ENCODE assay signal across 13 mouse cellular contexts in genomic region chr2:32673176-32673917, GRCm38 (mm10). TPM values are rescaled to one million over a fixed set of nuclear protein-coding genes. Genes with fewer than 3 reads are reported as not detected.
DNase-seq lines count a peak whose midpoint lies in the region; ATAC-seq lines count a peak whose summit lies in the region.
"Had no signal": no experiment of that assay in that cellular context is flagged by ENCODE, and none has a peak within 500 bp of the region (broad histone marks: within the 10 kb centered on the region; RNA-seq: fewer than 3 reads in every experiment).

No protein-coding gene starts in this region.

- peak; percentile 40; the same call in 1 of the 2 replicates for ATAC-seq in kidney, embryonic 16.5 days (ENCODE audit: low FRiP score, low TSS enrichment)
- peak; percentile 63 for ATAC-seq in liver, embryonic 13.5 days (ENCODE audit: low read depth)
- no peak for ATAC-seq in erythroid progenitor cell, adult 5-6 weeks (replicated peaks; ENCODE audit: low FRiP score, poor library complexity, severe bottlenecking)
- ATAC-seq in megakaryocyte-erythroid progenitor cell, adult 5-6 weeks (replicated peaks; ENCODE audit: low FRiP score, low TSS enrichment, poor library complexity, severe bottlenecking) = no peak
- ATAC-seq: midbrain, embryonic 13.5 days had no signal

- H3K27ac ChIP-seq in heart, embryonic 10.5 days = 0 out of 2 replicates have a peak overlapping the region, but pooled peaks have one; percentile 10
- H3K27ac ChIP-seq in kidney, embryonic 16.5 days (ENCODE audit: low read length) = no peak overlapping the region
- peak overlapping the region; percentile 54; the same call in 1 of the 2 replicates for H3K27ac ChIP-seq in liver, embryonic 13.5 days
- H3K27ac ChIP-seq: embryonic facial prominence, embryonic 13.5 days; midbrain, embryonic 13.5 days had no signal

- 82% methylated on average over 16 of the region's 16 CpGs for WGBS in heart, embryonic 10.5 days
- 70% methylated on average over 16 of the region's 16 CpGs for WGBS in kidney, embryonic 16.5 days
- 45% methylated on average over 16 of the region's 16 CpGs for WGBS in liver, embryonic 13.5 days (ENCODE audit: insufficient replicate concordance)

- no peak for DNase-seq in heart, embryonic 10.5 days (ENCODE audit: low spot score)
- DNase-seq in heart, postnatal 36 days = no peak
- no peak for DNase-seq in liver, embryonic 13.5 days
- peak; percentile 84 for DNase-seq in lung, postnatal 36 days
- no peak for DNase-seq in gastrocnemius, postnatal 36 days
- DNase-seq: adrenal gland, adult 8-10 months; thymus, postnatal 36 days had no signal

- H3K36me3 ChIP-seq in heart, embryonic 10.5 days = peaks cover 66% of the 10 kb centered on the region
- H3K36me3 ChIP-seq in kidney, embryonic 16.5 days (ENCODE audit: insufficient read depth, low read length) = peaks cover 32% of the 10 kb centered on the region
- H3K36me3 ChIP-seq in liver, embryonic 13.5 days = peaks cover 38% of the 10 kb centered on the region
- H3K36me3 ChIP-seq: midbrain, embryonic 13.5 days had no signal

- H3K9me3 ChIP-seq in heart, embryonic 10.5 days = no peaks in the 10 kb centered on the region
- H3K9me3 ChIP-seq in kidney, embryonic 16.5 days (ENCODE audit: low read length) = no peaks in the 10 kb centered on the region
- H3K9me3 ChIP-seq in liver, embryonic 13.5 days (replicated peaks) = peaks cover 3% of the 10 kb centered on the region; the same call in 1 of the 2 replicates
- H3K9me3 ChIP-seq: embryonic facial prominence, embryonic 13.5 days; midbrain, embryonic 13.5 days had no signal

- no peak overlapping the region for H3K9ac ChIP-seq in kidney, embryonic 16.5 days (replicated peaks; ENCODE audit: low read length)
- H3K9ac ChIP-seq in liver, embryonic 13.5 days = no peak overlapping the region
- H3K9ac ChIP-seq: embryonic facial prominence, embryonic 13.5 days; midbrain, embryonic 13.5 days had no signal

- H3K4me3 ChIP-seq in heart, embryonic 10.5 days = no peak overlapping the region
- no peak overlapping the region for H3K4me3 ChIP-seq in kidney, embryonic 16.5 days (ENCODE audit: low read length)
- H3K4me3 ChIP-seq in liver, embryonic 13.5 days (replicated peaks) = no peak overlapping the region
- H3K4me3 ChIP-seq: embryonic facial prominence, embryonic 13.5 days; midbrain, embryonic 13.5 days had no signal

- H3K27me3 ChIP-seq in heart, embryonic 10.5 days (ENCODE audit: insufficient read depth, poor library complexity, severe bottlenecking) = no peaks in the 10 kb centered on the region
- H3K27me3 ChIP-seq in kidney, embryonic 16.5 days (ENCODE audit: insufficient read depth, low read length) = no peaks in the 10 kb centered on the region
- no peaks in the 10 kb centered on the region for H3K27me3 ChIP-seq in liver, embryonic 13.5 days
- H3K27me3 ChIP-seq: embryonic facial prominence, embryonic 13.5 days; midbrain, embryonic 13.5 days had no signal

- H3K4me2 ChIP-seq in kidney, embryonic 16.5 days (replicated peaks; ENCODE audit: low read depth, low read length) = no peak overlapping the region
- peak overlapping the region; percentile 13; the same call in 1 of the 2 replicates for H3K4me2 ChIP-seq in liver, embryonic 13.5 days
- H3K4me2 ChIP-seq: embryonic facial prominence, embryonic 13.5 days; midbrain, embryonic 13.5 days had no signal

- H3K4me1 ChIP-seq in heart, embryonic 10.5 days = peaks cover 29% of the 10 kb centered on the region
- H3K4me1 ChIP-seq in kidney, embryonic 16.5 days (ENCODE audit: insufficient read depth, low read length) = no peaks in the 10 kb centered on the region
- H3K4me1 ChIP-seq in liver, embryonic 13.5 days (replicated peaks) = peaks cover 36% of the 10 kb centered on the region
- H3K4me1 ChIP-seq: embryonic facial prominence, embryonic 13.5 days; midbrain, embryonic 13.5 days had no signal

- intact Hi-C loops in heart, postnatal 36 days (cut with DNase I) = loop anchor here (2.0 kb wide), 1 partner anchor 13 kb away; no protein-coding TSS in a partner anchor
- intact Hi-C loops in gastrocnemius, postnatal 36 days (cut with DNase I) = no loop called here

RNA-seq across cellular contexts. Expression of gene Eng, which starts 27.0 kb away (rescaled TPM):
- polyA plus RNA-seq in heart, embryonic 10.5 days (2016; fragmentation: Nextera tagmentation; extraction: Ambion mirVana) = 87.1 and 149 TPM in 2 replicates
- total RNA-seq in heart, postnatal 36 days (2021) = 100 to 1,000 TPM; 123 to 136 TPM
- 93.6 and 98.7 TPM in 2 replicates for polyA plus RNA-seq in kidney, embryonic 16.5 days (2015; fragmentation: Nextera tagmentation; extraction: Ambion mirVana)
- polyA plus RNA-seq in liver, embryonic 13.5 days (2015; fragmentation: Nextera tagmentation; extraction: Ambion mirVana) = 20.6 and 23.4 TPM in 2 replicates
- 10 to 100 TPM; 23.9 to 26.7 TPM for total RNA-seq in gastrocnemius, postnatal 36 days (2021)
- 5.4 and 15.5 TPM in 2 replicates for total RNA-seq in erythroid progenitor cell, adult 5-6 weeks (2015; ENCODE audit: low replicate concordance)
- total RNA-seq in erythroid progenitor cell, adult 5-6 weeks (2017; ENCODE audit: low replicate concordance) = 0.64 and 1.4 TPM in 2 replicates
- 97.0 and 99.9 TPM in 2 replicates for total RNA-seq in megakaryocyte-erythroid progenitor cell, adult 5-6 weeks (2014; fragmentation: Nextera tagmentation)
- total RNA-seq in megakaryocyte-erythroid progenitor cell, adult 5-6 weeks (2017) = 10.8 and 21.3 TPM in 2 replicates
- total RNA-seq: neutrophil, adult 5-6 weeks had no signal

RNA-seq across cellular contexts. Expression of gene Fpgs, which starts 30.6 kb away (rescaled TPM):
- 24.7 and 34.8 TPM in 2 replicates for polyA plus RNA-seq in heart, embryonic 10.5 days (2016; fragmentation: Nextera tagmentation; extraction: Ambion mirVana)
- 1 to 10 TPM; 5.0 to 6.6 TPM for total RNA-seq in heart, postnatal 36 days (2021)
- polyA plus RNA-seq in kidney, embryonic 16.5 days (2015; fragmentation: Nextera tagmentation; extraction: Ambion mirVana) = 42.3 and 45.1 TPM in 2 replicates
- polyA plus RNA-seq in liver, embryonic 13.5 days (2015; fragmentation: Nextera tagmentation; extraction: Ambion mirVana) = 31.1 and 32.9 TPM in 2 replicates
- total RNA-seq in gastrocnemius, postnatal 36 days (2021) = 1 to 10 TPM; 4.4 to 4.5 TPM
- total RNA-seq in erythroid progenitor cell, adult 5-6 weeks (2015; ENCODE audit: low replicate concordance) = not detected in 2 replicates
- total RNA-seq in erythroid progenitor cell, adult 5-6 weeks (2017; ENCODE audit: low replicate concordance) = 1.5 and 3.7 TPM in 2 replicates
- total RNA-seq in megakaryocyte-erythroid progenitor cell, adult 5-6 weeks (2014; fragmentation: Nextera tagmentation) = 94.2 and 96.1 TPM in 2 replicates
- 45.7 and 66.1 TPM in 2 replicates for total RNA-seq in megakaryocyte-erythroid progenitor cell, adult 5-6 weeks (2017)

RNA-seq across cellular contexts. Expression of gene Cdk9, which starts 39.5 kb away (rescaled TPM):
- polyA plus RNA-seq in heart, embryonic 10.5 days (2016; fragmentation: Nextera tagmentation; extraction: Ambion mirVana) = 89.1 and 115 TPM in 2 replicates
- 10 to 100 TPM; 24.6 to 26.6 TPM for total RNA-seq in heart, postnatal 36 days (2021)
- polyA plus RNA-seq in kidney, embryonic 16.5 days (2015; fragmentation: Nextera tagmentation; extraction: Ambion mirVana) = 113 and 115 TPM in 2 replicates
- polyA plus RNA-seq in liver, embryonic 13.5 days (2015; fragmentation: Nextera tagmentation; extraction: Ambion mirVana) = 60.4 TPM in 2 replicates
- total RNA-seq in gastrocnemius, postnatal 36 days (2021) = 10 to 100 TPM; 18.1 to 21.0 TPM
- 17.2 and 33.9 TPM in 2 replicates for total RNA-seq in erythroid progenitor cell, adult 5-6 weeks (2015; ENCODE audit: low replicate concordance)
- total RNA-seq in erythroid progenitor cell, adult 5-6 weeks (2017; ENCODE audit: low replicate concordance) = 26.2 and 29.3 TPM in 2 replicates
- total RNA-seq in megakaryocyte-erythroid progenitor cell, adult 5-6 weeks (2014; fragmentation: Nextera tagmentation) = 95.7 and 133 TPM in 2 replicates
- 29.6 and 46.5 TPM in 2 replicates for total RNA-seq in megakaryocyte-erythroid progenitor cell, adult 5-6 weeks (2017)

RNA-seq across cellular contexts. Expression of gene Sh2d3c, which starts 47.5 kb away (rescaled TPM):
- 34.8 and 35.4 TPM in 2 replicates for polyA plus RNA-seq in heart, embryonic 10.5 days (2016; fragmentation: Nextera tagmentation; extraction: Ambion mirVana)
- 10 to 100 TPM; 26.8 to 28.1 TPM for total RNA-seq in heart, postnatal 36 days (2021)
- polyA plus RNA-seq in kidney, embryonic 16.5 days (2015; fragmentation: Nextera tagmentation; extraction: Ambion mirVana) = 41.5 and 44.2 TPM in 2 replicates
- polyA plus RNA-seq in liver, embryonic 13.5 days (2015; fragmentation: Nextera tagmentation; extraction: Ambion mirVana) = 5.4 and 5.6 TPM in 2 replicates
- 1 to 10 TPM; 6.4 to 7.0 TPM for total RNA-seq in gastrocnemius, postnatal 36 days (2021)
- 8.6 and 10.5 TPM in 2 replicates for total RNA-seq in erythroid progenitor cell, adult 5-6 weeks (2015; ENCODE audit: low replicate concordance)
- total RNA-seq in erythroid progenitor cell, adult 5-6 weeks (2017; ENCODE audit: low replicate concordance) = 1.5 and 3.3 TPM in 2 replicates
- total RNA-seq in megakaryocyte-erythroid progenitor cell, adult 5-6 weeks (2014; fragmentation: Nextera tagmentation) = 2.5 and 5.4 TPM in 2 replicates
- 1.1 and 1.4 TPM in 2 replicates for total RNA-seq in megakaryocyte-erythroid progenitor cell, adult 5-6 weeks (2017)

RNA-seq across cellular contexts. Expression of gene Ak1, which starts 51.8 kb away (rescaled TPM):
- polyA plus RNA-seq in heart, embryonic 10.5 days (2016; fragmentation: Nextera tagmentation; extraction: Ambion mirVana) = 179 and 305 TPM in 2 replicates
- 100 to 1,000 TPM; 631 to 727 TPM for total RNA-seq in heart, postnatal 36 days (2021)
- polyA plus RNA-seq in kidney, embryonic 16.5 days (2015; fragmentation: Nextera tagmentation; extraction: Ambion mirVana) = 35.7 and 39.1 TPM in 2 replicates
- 2.2 and 2.3 TPM in 2 replicates for polyA plus RNA-seq in liver, embryonic 13.5 days (2015; fragmentation: Nextera tagmentation; extraction: Ambion mirVana)
- 1,000 to 10,000 TPM; 1,818 to 2,240 TPM for total RNA-seq in gastrocnemius, postnatal 36 days (2021)
- 0.84 TPM in 1 of 2 replicates, not detected in the other for total RNA-seq in erythroid progenitor cell, adult 5-6 weeks (2015; ENCODE audit: low replicate concordance)
- not detected in 2 replicates for total RNA-seq in erythroid progenitor cell, adult 5-6 weeks (2017; ENCODE audit: low replicate concordance)
- total RNA-seq in megakaryocyte-erythroid progenitor cell, adult 5-6 weeks (2014; fragmentation: Nextera tagmentation) = 1.7 and 2.4 TPM in 2 replicates
- 1.2 and 8.0 TPM in 2 replicates for total RNA-seq in megakaryocyte-erythroid progenitor cell, adult 5-6 weeks (2017)
- total RNA-seq: neutrophil, adult 5-6 weeks had no signal

Comparison
In these comparisons a context has a peak if more than half of its experiments do, and no peak if none do; other contexts are left out.
1. ATAC-seq: peak in kidney, embryonic 16.5 days (single experiment) and liver, embryonic 13.5 days (single experiment); none in erythroid progenitor cell, adult 5-6 weeks (single experiment) and megakaryocyte-erythroid progenitor cell, adult 5-6 weeks (single experiment).
2. RNA of gene Fpgs, which starts 30.6 kb away (total RNA-seq): 45.7 to 96.1 TPM in megakaryocyte-erythroid progenitor cell, adult 5-6 weeks; 5.0 to 6.6 TPM in heart, postnatal 36 days, 4.4 to 4.5 TPM in gastrocnemius, postnatal 36 days and 1.5 to 3.7 TPM in erythroid progenitor cell, adult 5-6 weeks; every median in the first group is over 4 times any median in the second.